Mouse (Mus musculus) forebrain, embryonic 11.5 days (tissue): ENCODE data around the gene Elp1. TPM values are rescaled to one million over a fixed set of nuclear protein-coding genes. Genes with fewer than 3 reads are reported as not detected.

Source experiments
- ATAC-seq: fragments of 200-750 bp; cut with Nextera tagmentation; replicated peaks from 2 replicates; pipeline ENCODE4 v1.8.0; 2017; ENCODE audit warnings: moderate TSS enrichment; ENCODE audit not compliant: low FRiP score
- DNase-seq: peaks from one replicate; pipeline ENCODE4 v3.0.0-alpha.2; 2017; ENCODE audit warnings: low spot score
- H3K27ac ChIP-seq: fragments of 300-500 bp; sonication (generic); 2 replicates; pipeline ENCODE4 v1.5.1; 2014; ENCODE audit warnings: low read depth, low read length
- H3K27me3 ChIP-seq: fragments of 300-500 bp; sonication (generic); 2 replicates; pipeline ENCODE4 v1.6.1; 2014; ENCODE audit warnings: mild to moderate bottlenecking, low read length, mixed read lengths; ENCODE audit not compliant: control insufficient read depth, insufficient read depth
- H3K36me3 ChIP-seq: fragments of 300-500 bp; sonication (generic); 2 replicates; pipeline ENCODE4 v1.6.1; 2014; ENCODE audit warnings: mild to moderate bottlenecking, low read length, moderate library complexity, mixed read lengths; ENCODE audit not compliant: control insufficient read depth, insufficient read depth
- H3K4me1 ChIP-seq: fragments of 300-500 bp; sonication (generic); replicated peaks from 2 replicates; pipeline ENCODE4 v1.6.1; 2014; ENCODE audit warnings: low read length, mixed read lengths; ENCODE audit not compliant: control insufficient read depth, insufficient read depth
- H3K4me2 ChIP-seq: fragments of 300-500 bp; sonication (generic); 2 replicates; pipeline ENCODE4 v1.6.1; 2014; ENCODE audit warnings: low read depth, mild to moderate bottlenecking, low read length, moderate library complexity, mixed read lengths; ENCODE audit not compliant: severe bottlenecking
- H3K4me3 ChIP-seq: fragments of 300-500 bp; sonication (generic); 2 replicates; pipeline ENCODE4 v1.5.1; 2014; ENCODE audit warnings: low read depth, low read length
- H3K9ac ChIP-seq: fragments of 300-500 bp; sonication (generic); 2 replicates; pipeline ENCODE4 v1.6.1; 2014; ENCODE audit warnings: low read length
- H3K9me3 ChIP-seq: fragments of 300-500 bp; sonication (generic); 2 replicates; pipeline ENCODE4 v1.6.1; 2016; ENCODE audit warnings: low read length, mixed read lengths; ENCODE audit not compliant: control insufficient read depth
- WGBS: fragments of 180-500 bp; shearing (Covaris S2); extraction: QIAGEN DNeasy Blood & Tissue Kit; methylation state at CpG from one replicate; pipeline ENCODE4 v1.1.7; 2014; 5-methylcytosine and 5-hydroxymethylcytosine counted together
- polyA plus RNA-seq: library from polyadenylated mRNA; unstranded; fragments of >200 nt; fragmentation: Nextera tagmentation; extraction: Ambion mirVana; gene quantifications from 2 replicates; pipeline ENCODE4 v1.2.1, GENCODE M21; 2014

The Elp1 gene
- polyA plus RNA-seq = 107 and 111 TPM in 2 replicates

- Histone ChIP-seq H3K9ac (peak within 1 kb of the TSS; percentile 82), H3K4me3 (peak within 1 kb of the TSS; percentile 90), H3K27ac (peak within 1 kb of the TSS; percentile 57), H3K36me3 (no peaks in the 10 kb centered on the region; the same call in 1 of the 2 replicates), H3K4me1 (peaks cover 2% of the 10 kb centered on the region; the same call in 1 of the 2 replicates), H3K4me2 (peak within 1 kb of the TSS; percentile 62), H3K27me3 (no peaks in the 10 kb centered on the region), H3K9me3 (no peaks in the 10 kb centered on the region)
- peak; percentile 96 for ATAC-seq
- DNase-seq = peak; percentile 96
- WGBS = under 1% methylated on average over 72 of the region's 72 CpGs
Observed at GRCm38 (mm10) chr4:56801907-56802668, at the start of gene Elp1, which contains the start of gene Fam206a. TSS of gene Elp1 (minus strand) at chr4:56802331. TSS of gene Fam206a (plus strand) at chr4:56802345.

- DNase-seq (peak; percentile 49), ATAC-seq (no peak)
- Histone ChIP-seq H3K27me3 (no peaks in the 10 kb centered on the region), H3K4me3 (no peak overlapping the region), H3K27ac (no peak overlapping the region), H3K4me2 (no peak overlapping the region), H3K36me3 (no peaks in the 10 kb centered on the region), H3K9ac (no peak overlapping the region), H3K9me3 (no peaks in the 10 kb centered on the region), H3K4me1 (no peaks in the 10 kb centered on the region)
- 47% methylated on average over 6 of the region's 6 CpGs for WGBS
Observed at GRCm38 (mm10) chr4:56850724-56851123, 48.6 kb upstream of the Elp1 start.

- H3K9ac ChIP-seq = no peak overlapping the region
- peaks cover 6% of the 10 kb centered on the region for H3K36me3 ChIP-seq
- H3K4me1 ChIP-seq = no peaks in the 10 kb centered on the region
- H3K4me2 ChIP-seq = no peak overlapping the region
- ATAC-seq (no peak), DNase-seq (no peak)
- H3K27ac ChIP-seq = no peak overlapping the region
- WGBS = 87% methylated on average over 6 of the region's 6 CpGs
- H3K27me3 ChIP-seq = no peaks in the 10 kb centered on the region
- no peak overlapping the region for H3K4me3 ChIP-seq
- no peaks in the 10 kb centered on the region; the same call in 1 of the 2 replicates for H3K9me3 ChIP-seq
Observed at GRCm38 (mm10) chr4:56848044-56848443, 45.9 kb upstream of the Elp1 start.

DNA sequence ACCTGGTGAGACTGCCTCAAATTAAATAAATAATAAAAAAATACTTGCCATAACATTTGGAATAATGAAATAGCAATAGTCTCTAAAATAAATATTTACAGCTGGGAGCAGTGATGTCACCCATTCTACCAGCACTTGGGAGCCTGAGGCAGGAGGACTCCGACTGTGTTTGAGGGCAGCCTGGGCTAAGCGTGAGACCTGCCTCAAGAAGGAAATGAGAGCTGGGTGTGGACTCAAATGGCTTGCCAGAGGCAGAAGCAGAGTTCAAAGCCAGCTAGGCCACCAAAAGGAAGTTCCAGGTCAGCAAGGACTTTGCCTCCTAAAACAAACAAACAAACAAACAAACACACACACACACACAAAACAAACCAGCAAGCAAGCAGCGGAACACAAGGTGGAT, 45.3 kb upstream of the Elp1 start:
- DNase-seq (no peak), ATAC-seq (no peak)
- H3K4me2 ChIP-seq = no peak overlapping the region
- H3K9me3 ChIP-seq = no peaks in the 10 kb centered on the region; the same call in 1 of the 2 replicates
- H3K27me3 ChIP-seq = no peaks in the 10 kb centered on the region
- WGBS = 93% methylated on average over 3 of the region's 3 CpGs
- H3K27ac ChIP-seq = no peak overlapping the region
- no peak overlapping the region for H3K4me3 ChIP-seq
- H3K4me1 ChIP-seq = no peaks in the 10 kb centered on the region
- no peak overlapping the region for H3K9ac ChIP-seq
- H3K36me3 ChIP-seq = peaks cover 6% of the 10 kb centered on the region

GRCm38 (mm10) chr4:56845896-56846533, 43.9 kb upstream of the Elp1 start:
- Histone ChIP-seq H3K36me3 (peaks cover 6% of the 10 kb centered on the region), H3K27ac (no peak overlapping the region), H3K9ac (no peak overlapping the region), H3K4me2 (no peak overlapping the region), H3K4me1 (no peaks in the 10 kb centered on the region), H3K9me3 (no peaks in the 10 kb centered on the region; the same call in 1 of the 2 replicates), H3K27me3 (no peaks in the 10 kb centered on the region), H3K4me3 (no peak overlapping the region)
- WGBS = 63% methylated on average over 12 of the region's 12 CpGs
- DNase-seq = no peak
- ATAC-seq = no peak

- 93% methylated on average over 4 of the region's 4 CpGs for WGBS
- no peak overlapping the region for H3K27ac ChIP-seq
- H3K4me2 ChIP-seq = no peak overlapping the region
- H3K36me3 ChIP-seq = peaks cover 6% of the 10 kb centered on the region
- ATAC-seq (no peak), DNase-seq (no peak)
- no peaks in the 10 kb centered on the region for H3K4me1 ChIP-seq
- no peak overlapping the region for H3K9ac ChIP-seq
- H3K4me3 ChIP-seq = no peak overlapping the region
- no peaks in the 10 kb centered on the region for H3K27me3 ChIP-seq
- H3K9me3 ChIP-seq = no peaks in the 10 kb centered on the region; the same call in 1 of the 2 replicates
Observed at GRCm38 (mm10) chr4:56844911-56845310, 42.8 kb upstream of the Elp1 start.

DNA sequence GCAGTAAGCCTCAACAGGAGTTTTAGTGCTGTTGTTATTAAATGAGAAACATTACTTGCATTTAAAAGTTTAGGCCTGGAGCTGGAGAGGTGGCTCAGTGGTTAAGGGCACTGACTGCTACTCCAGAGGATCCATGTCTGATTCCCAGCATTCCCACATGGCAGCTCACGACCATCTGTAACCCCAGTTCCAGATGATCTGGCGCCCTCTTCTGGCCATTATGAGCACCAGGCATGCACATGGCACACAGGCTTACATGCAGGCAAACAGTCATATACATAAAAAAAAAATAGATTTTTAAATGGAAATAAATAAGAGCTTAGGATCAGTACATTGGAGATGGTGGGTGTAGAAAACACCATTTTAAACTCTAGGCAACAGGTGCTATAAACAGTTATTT, 41.8 kb upstream of the Elp1 start:
- Histone ChIP-seq H3K9ac (no peak overlapping the region), H3K27ac (no peak overlapping the region), H3K36me3 (peaks cover 6% of the 10 kb centered on the region), H3K4me1 (no peaks in the 10 kb centered on the region), H3K27me3 (no peaks in the 10 kb centered on the region), H3K9me3 (no peaks in the 10 kb centered on the region; the same call in 1 of the 2 replicates), H3K4me3 (no peak overlapping the region), H3K4me2 (no peak overlapping the region)
- DNase-seq = no peak
- ATAC-seq = no peak
- 96% methylated on average over 2 of the region's 2 CpGs for whole genome bisulfite sequencing

DNA sequence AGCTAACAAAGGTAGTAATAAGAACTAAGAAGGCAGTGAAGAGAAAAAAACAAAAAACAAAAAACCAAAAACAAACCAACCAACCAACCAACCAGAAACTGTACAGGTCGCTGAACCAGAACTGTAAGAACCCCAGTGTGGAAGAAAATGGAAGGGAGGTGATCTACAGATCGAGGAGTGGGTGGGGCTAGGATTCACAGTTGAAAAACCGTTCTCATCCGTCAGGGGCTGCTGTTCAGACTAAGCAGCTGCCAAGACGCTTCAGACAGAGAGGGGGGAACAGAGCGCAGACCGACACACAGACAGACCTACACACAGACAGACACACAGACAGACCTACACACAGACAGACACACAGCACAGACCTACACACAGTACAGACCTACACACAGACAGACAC, 40.4 kb upstream of the Elp1 start:
- H3K4me1 ChIP-seq = no peaks in the 10 kb centered on the region
- H3K36me3 ChIP-seq = peaks cover 6% of the 10 kb centered on the region
- WGBS = 86% methylated on average over 7 of the region's 7 CpGs
- H3K27ac ChIP-seq = no peak overlapping the region
- ATAC-seq (no peak), DNase-seq (no peak)
- no peak overlapping the region for H3K4me3 ChIP-seq
- H3K9ac ChIP-seq = no peak overlapping the region
- H3K4me2 ChIP-seq = no peak overlapping the region
- no peaks in the 10 kb centered on the region; the same call in 1 of the 2 replicates for H3K9me3 ChIP-seq
- no peaks in the 10 kb centered on the region for H3K27me3 ChIP-seq
